Mouse (Mus musculus) liver, adult 2 months (tissue): ENCODE results near the gene Znhit2. TPM values are rescaled to one million over a fixed set of nuclear protein-coding genes. Genes with fewer than 3 reads are reported as not detected.

Experiments used
- DNase-seq: peaks from one replicate; pipeline ENCODE4 v3.0.0-alpha.2; 2011; ENCODE audit warnings: low read depth, low spot score; ENCODE audit errors: extremely low read depth
- H3K27ac ChIP-seq: fragments of 200-500 bp; replicated peaks from 2 replicates; pipeline ENCODE4 v1.5.1; 2012; ENCODE audit warnings: low read depth, mild to moderate bottlenecking, control low read depth, inconsistent platforms, low read length; ENCODE audit not compliant: insufficient read depth
- H3K27me3 ChIP-seq: fragments of 200-500 bp; 2 replicates; pipeline ENCODE4 v1.6.1; 2012; ENCODE audit warnings: mild to moderate bottlenecking, moderate library complexity, low read length, inconsistent platforms; ENCODE audit not compliant: control insufficient read depth, insufficient read depth
- H3K36me3 ChIP-seq: fragments of 200-500 bp; 2 replicates; pipeline ENCODE4 v1.6.1; 2012; ENCODE audit warnings: low read length, inconsistent platforms; ENCODE audit not compliant: control insufficient read depth, insufficient read depth
- H3K4me1 ChIP-seq: fragments of 200-500 bp; 2 replicates; pipeline ENCODE4 v1.6.1; 2011; ENCODE audit warnings: low read length; ENCODE audit not compliant: control insufficient read depth, insufficient read depth
- H3K4me3 ChIP-seq: fragments of 200-500 bp; 2 replicates; pipeline ENCODE4 v1.5.1; 2011; ENCODE audit warnings: low read depth, mild to moderate bottlenecking, control low read depth, low read length, moderate library complexity; ENCODE audit not compliant: insufficient read depth
- H3K79me2 ChIP-seq: fragments of 200-500 bp; 2 replicates; pipeline ENCODE4 v1.6.1; 2012; ENCODE audit warnings: inconsistent platforms, mild to moderate bottlenecking, low read length, moderate library complexity; ENCODE audit not compliant: control insufficient read depth, insufficient read depth
- H3K9ac ChIP-seq: fragments of 200-500 bp; 2 replicates; pipeline ENCODE4 v1.6.1; 2012; ENCODE audit warnings: low read depth, mild to moderate bottlenecking, control low read depth, inconsistent platforms, low read length
- CTCF ChIP-seq: fragments of 200-500 bp; IDR thresholded peaks from 2 replicates; pipeline ENCODE4 v1.5.1; 2011; ENCODE audit warnings: low read depth, low read length, control low read depth
- POLR2A ChIP-seq: fragments of 200-500 bp; IDR thresholded peaks from 2 replicates; pipeline ENCODE4 v1.6.1; 2011; ENCODE audit warnings: low read length, control low read depth; ENCODE audit not compliant: insufficient read depth; ENCODE audit errors: extremely low read depth
- whole genome bisulfite sequencing: fragments of 180-500 bp; shearing (Covaris S2); methylation state at CpG from one replicate; pipeline ENCODE4 v1.1.7; 2018; 5-methylcytosine and 5-hydroxymethylcytosine counted together
- polyA plus RNA-seq: library from polyadenylated mRNA; depleted of rRNA; stranded (reverse); fragments of >200 nt; gene quantifications from 2 replicates; pipeline ENCODE4 v1.2.3, GENCODE M21; 2012
- total RNA-seq: library from RNA; depleted of rRNA; stranded (reverse); fragments of >200 nt; gene quantifications from 2 replicates; pipeline ENCODE4 v1.2.3, GENCODE M21; 2014

Znhit2 gene
- total and polyA plus RNA-seq, 2 experiments = 10.9 to 52.6 TPM

DNA sequence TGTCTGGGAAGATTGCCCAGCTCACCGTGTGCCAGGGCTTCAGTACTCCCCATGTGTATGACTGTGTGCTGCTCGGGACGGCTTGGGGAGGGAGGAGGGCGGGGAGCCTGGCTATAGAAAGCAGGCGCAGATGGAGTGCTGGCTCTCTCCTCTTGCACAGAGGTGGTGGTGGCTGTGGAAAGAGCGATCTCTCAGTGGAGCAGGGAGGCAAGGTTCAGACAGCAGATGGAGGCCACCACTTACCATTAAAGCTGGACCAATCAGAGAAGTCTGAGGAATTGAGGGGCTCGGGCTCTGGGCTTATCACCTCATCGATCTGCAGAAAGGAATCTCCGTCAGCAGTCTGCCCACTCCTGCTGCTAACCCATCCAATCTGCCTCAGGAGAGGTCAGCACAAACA, 21.2 kb downstream of the Znhit2 start, which contains the start of gene Gm28374:
Gm28374 (minus strand) TSS at position 101 of the 400 bp plus-strand sequence.
- Histone ChIP-seq H3K9ac (no peak within 1 kb of the TSS), H3K79me2 (peaks cover 5% of the 10 kb centered on the region; the same call in 1 of the 2 replicates), H3K36me3 (peaks cover 2% of the 10 kb centered on the region; the same call in 1 of the 2 replicates), H3K4me3 (no peak within 1 kb of the TSS), H3K27ac (no peak within 1 kb of the TSS), H3K4me1 (peaks cover 4% of the 10 kb centered on the region), H3K27me3 (no peaks in the 10 kb centered on the region)
- 91% methylated on average over 9 of the region's 9 CpGs for WGBS
- no peak for DNase-seq
- no peak for TF ChIP-seq POLR2A
- no peak for TF ChIP-seq CTCF

DNA sequence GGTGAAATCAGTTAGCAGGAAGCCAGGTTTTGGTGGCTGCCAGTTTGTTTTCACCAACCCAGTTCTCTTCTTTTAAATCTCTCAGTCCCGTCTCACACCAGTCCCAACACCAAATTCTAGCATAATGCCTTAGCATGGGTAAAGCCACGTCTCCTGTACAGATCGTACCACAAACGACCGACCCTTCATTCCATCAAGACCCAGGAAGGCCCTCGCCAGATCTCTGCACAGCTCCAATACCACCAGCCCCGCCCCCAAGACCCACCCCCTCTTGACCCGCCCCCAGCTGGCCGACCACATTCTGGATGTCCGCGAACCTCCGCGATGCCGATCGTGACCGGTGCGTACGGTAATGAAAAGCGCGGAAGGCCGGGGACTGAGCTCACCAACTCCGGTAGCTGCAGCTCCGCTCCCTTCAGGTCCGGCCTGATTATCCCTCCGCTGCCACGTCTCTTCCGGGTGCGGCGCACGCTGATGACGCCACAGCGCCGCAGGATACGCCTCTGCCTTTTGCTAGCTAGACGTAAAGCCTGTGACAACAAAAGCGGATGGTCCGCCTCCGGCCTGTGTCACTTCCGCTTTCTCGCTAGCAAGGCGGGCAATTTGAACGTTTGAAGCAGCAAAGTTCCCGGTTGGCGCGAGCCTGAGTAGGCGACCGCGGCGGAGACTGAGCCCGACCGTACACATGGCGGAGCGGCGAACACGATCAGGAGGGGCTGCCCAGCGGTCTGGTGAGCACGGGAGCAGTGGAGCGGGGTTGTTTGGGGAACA, 23.7 kb downstream of the Znhit2 start, which contains the start of the genes Zfpl1 and Cdca5:
Zfpl1 (minus strand) TSS at position 479 of the 771 bp plus-strand sequence.
Cdca5 (plus strand) TSS at position 506 of the 771 bp plus-strand sequence.
- peak; percentile 91 for DNase-seq
- peak within 1 kb of the TSS; percentile 84 for H3K4me3 ChIP-seq
- WGBS = 1% methylated on average over 58 of the region's 58 CpGs

DNA sequence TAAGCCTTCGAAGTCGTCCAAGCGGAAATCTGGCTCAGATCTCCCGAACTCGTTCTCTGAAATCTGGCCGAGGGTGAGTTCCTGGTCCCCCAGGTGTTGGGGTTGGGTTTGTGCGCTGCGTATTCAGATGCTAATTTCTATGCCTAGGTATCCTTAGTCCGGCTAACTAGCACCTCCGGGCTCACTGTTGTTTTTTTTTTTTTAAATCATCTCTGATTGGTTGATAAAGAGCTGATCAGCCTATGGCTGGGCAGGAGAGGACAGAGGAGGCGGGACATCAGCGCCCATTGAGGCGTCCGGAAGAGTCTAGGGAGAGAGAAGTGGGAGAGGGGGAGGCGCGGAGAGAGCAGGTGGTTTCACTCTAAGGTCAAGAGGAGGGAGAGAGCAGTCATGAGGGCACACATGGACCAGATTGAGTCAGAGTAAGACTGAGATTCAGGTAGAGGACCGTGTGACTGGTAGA, 24.5 kb downstream of the Znhit2 start:
- no peak overlapping the region for H3K27ac ChIP-seq
- peak; percentile 59 for DNase-seq
- H3K4me3 ChIP-seq = peak overlapping the region; percentile 52
- 2% methylated on average over 17 of the region's 17 CpGs for WGBS
- H3K36me3 ChIP-seq = peaks cover 2% of the 10 kb centered on the region; the same call in 1 of the 2 replicates
- H3K4me1 ChIP-seq = peaks cover 4% of the 10 kb centered on the region
- H3K27me3 ChIP-seq = no peaks in the 10 kb centered on the region
- TF ChIP-seq POLR2A = no peak
- TF ChIP-seq CTCF = no peak
- peaks cover 5% of the 10 kb centered on the region; the same call in 1 of the 2 replicates for H3K79me2 ChIP-seq
- H3K9ac ChIP-seq = 0 out of 2 replicates have a peak overlapping the region, but pooled peaks have one; percentile 1

More for the DNA sequence above, 23.7 kb downstream of the Znhit2 start, which contains the start of the genes Zfpl1 and Cdca5:
- peaks cover 4% of the 10 kb centered on the region for H3K4me1 ChIP-seq
- H3K9ac ChIP-seq = peak within 1 kb of the TSS; percentile 74
- H3K36me3 ChIP-seq = peaks cover 2% of the 10 kb centered on the region; the same call in 1 of the 2 replicates
- TF ChIP-seq CTCF (no peak), POLR2A (peak; percentile 20; the same call in 1 of the 2 replicates)
- no peak within 1 kb of the TSS; the same call in 1 of the 2 replicates for H3K27ac ChIP-seq
- H3K79me2 ChIP-seq = peaks cover 5% of the 10 kb centered on the region; the same call in 1 of the 2 replicates
- no peaks in the 10 kb centered on the region for H3K27me3 ChIP-seq

DNA sequence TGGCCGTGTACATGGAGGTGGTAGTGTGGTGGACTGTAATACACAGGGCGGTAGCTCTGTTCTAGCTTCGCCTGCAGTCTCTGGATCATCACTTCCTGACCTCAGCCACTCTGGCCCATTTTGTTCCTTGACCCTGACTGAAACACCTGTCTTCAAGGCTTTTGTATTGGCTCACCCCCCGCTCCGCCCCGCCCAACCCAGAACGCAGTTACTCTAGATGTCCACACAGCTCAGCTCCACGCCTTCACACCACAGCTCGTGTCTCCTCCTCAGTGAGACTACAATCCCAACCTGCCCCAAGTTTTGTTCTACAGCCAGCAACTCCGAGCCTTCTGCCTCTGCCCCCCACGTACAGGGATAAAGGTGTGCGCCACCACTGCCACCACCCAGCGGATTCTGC, 27.8 kb downstream of the Znhit2 start:
- Histone ChIP-seq H3K36me3 (no peaks in the 10 kb centered on the region), H3K4me3 (no peak overlapping the region), H3K4me1 (peaks cover 2% of the 10 kb centered on the region), H3K79me2 (peaks cover 2% of the 10 kb centered on the region; the same call in 1 of the 2 replicates), H3K9ac (no peak overlapping the region), H3K27me3 (no peaks in the 10 kb centered on the region), H3K27ac (no peak overlapping the region)
- WGBS = 95% methylated on average over 13 of the region's 13 CpGs
- DNase-seq = no peak
- TF ChIP-seq CTCF = no peak
- no peak for TF ChIP-seq POLR2A

DNA sequence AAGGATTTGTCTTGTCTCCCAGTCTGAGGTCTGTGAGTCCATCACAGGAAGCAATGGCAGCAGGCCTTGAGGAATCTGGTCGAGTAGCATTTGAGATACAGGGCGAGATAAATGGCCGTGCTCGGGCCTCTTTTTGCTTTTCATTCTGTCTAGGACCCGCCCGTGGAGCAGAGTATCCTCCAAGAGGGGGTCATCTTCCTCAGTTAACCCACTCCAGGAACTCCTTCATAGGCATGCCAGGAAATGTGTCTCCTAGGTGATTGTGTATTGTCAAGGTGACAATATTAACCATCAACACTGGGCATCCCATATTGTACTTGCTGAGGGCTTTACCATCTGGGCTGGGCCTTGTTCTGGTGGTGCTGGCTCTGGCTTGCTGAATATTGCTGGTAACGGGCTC, 33.1 kb downstream of the Znhit2 start, which contains the start of gene AC131692.1:
AC131692.1 (plus strand) TSS at position 301 of the 400 bp plus-strand sequence.
- no peaks in the 10 kb centered on the region for H3K4me1 ChIP-seq
- H3K9ac ChIP-seq = no peak within 1 kb of the TSS
- no peaks in the 10 kb centered on the region for H3K36me3 ChIP-seq
- no peak for DNase-seq
- no peak within 1 kb of the TSS for H3K27ac ChIP-seq
- H3K27me3 ChIP-seq = no peaks in the 10 kb centered on the region
- no peaks in the 10 kb centered on the region for H3K79me2 ChIP-seq
- no peak within 1 kb of the TSS for H3K4me3 ChIP-seq
- TF ChIP-seq CTCF (no peak), POLR2A (no peak)
- 91% methylated on average over 7 of the region's 7 CpGs for WGBS
